Mouse (Mus musculus): ENCODE data around the gene Tdrd1. TPM values are rescaled to one million over a fixed set of nuclear protein-coding genes. Genes with fewer than 3 reads are reported as not detected.

The Tdrd1 gene
- polyA plus RNA-seq, 1 experiment = not detected

DNA sequence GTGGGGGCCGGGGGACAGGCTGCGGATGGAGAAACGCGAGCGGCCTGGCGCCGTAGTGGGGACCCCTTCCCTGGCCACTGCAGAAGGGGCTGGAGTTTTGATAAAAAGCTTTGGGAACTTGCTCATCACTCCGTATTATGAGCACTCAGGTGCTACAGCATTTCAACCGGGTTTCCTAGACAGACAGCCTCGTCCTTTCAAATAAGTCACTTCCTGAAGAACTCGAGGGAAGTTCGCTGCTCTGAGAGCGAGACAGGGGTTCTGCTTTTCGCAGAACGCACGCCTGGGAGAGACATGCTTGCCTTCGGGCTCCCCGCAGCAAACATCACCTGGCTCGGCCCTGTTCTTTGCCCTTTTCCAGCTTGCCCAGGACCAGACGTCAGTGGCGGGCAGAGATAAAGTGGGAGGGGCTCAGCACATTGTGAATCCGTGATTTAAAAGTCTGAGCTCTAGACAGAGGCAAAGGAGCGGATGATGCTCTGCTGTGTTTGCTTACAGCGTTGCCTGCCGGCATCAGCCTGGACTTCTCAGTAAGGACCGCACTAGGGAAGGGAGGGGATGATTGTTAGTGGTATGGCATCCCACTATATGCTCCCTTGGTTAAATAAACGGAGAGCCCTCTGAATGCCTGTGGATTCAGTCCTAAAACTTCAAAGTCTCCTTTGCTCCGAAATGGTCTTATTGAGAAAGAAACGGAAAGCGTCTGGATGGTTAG is 48.7 kb downstream of the Tdrd1 start:
- TF ChIP-seq GATA1 (IDR thresholded peaks at IDR 0.05; ENCODE audit: low read length) = no peak

DNA sequence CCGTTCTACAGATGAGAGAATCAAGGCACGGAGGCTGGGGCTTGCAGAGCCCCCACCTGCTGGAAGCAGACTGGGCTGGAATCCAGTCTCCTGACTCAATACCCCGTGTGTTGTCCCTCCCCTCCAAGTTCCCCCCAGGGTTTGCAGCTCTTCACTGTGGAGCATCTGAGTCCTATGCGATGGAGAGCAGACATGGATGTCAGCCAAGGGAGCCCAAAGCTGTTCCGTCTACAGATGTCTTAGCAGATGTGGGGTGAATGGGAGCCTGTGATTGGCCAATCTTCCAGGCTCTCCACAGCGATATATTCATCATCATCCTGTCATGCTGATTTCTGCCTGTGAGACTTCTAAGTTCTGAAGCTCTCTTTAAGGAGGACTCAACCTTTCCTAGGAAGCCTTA is 51.4 kb downstream of the Tdrd1 start:
- TF ChIP-seq GATA1 (IDR thresholded peaks at IDR 0.05; ENCODE audit: low read length) = no peak

DNA sequence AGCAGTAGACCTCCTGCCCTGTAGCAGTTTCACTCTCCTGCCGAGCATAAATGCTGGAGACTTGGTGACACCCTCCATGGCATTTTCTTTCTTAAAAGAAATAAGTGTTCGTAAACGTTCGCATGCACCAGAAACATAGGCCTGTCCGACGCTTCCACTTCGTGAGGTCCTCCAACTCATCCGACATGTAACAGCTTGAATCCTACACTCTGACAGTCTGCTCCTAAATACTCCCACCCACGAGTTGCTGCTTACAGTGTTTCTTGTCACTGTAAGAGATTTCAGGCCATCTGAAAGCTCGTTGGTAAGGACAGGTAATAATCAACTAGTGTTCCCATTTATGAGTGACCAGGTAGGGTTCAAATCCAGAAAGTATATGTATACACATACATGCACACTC is 61.9 kb downstream of the Tdrd1 start:
- TF ChIP-seq GATA1 (IDR thresholded peaks at IDR 0.05; ENCODE audit: low read length) = no peak

DNA sequence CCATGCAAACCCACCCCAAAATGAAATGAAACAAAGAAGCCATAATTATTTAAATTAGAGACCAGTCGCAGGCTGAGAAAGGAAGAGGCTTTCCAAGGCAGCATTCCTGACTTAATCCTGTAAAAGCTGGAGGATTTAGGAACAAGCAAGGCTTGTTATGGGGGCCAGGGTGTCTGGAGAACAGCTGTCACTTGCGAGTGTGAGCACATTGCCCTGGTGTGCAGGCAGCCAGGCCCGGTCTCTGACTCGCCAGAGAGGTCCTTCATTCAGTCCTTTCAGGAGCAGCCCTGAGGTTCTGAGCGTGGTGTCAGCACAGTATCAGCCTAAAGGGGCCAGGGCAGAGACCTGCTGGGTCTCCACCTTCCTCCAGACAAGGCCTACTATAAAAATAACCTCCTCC is 62.6 kb downstream of the Tdrd1 start:
- no peak for TF ChIP-seq GATA1 (IDR thresholded peaks at IDR 0.05; ENCODE audit: low read length)

DNA sequence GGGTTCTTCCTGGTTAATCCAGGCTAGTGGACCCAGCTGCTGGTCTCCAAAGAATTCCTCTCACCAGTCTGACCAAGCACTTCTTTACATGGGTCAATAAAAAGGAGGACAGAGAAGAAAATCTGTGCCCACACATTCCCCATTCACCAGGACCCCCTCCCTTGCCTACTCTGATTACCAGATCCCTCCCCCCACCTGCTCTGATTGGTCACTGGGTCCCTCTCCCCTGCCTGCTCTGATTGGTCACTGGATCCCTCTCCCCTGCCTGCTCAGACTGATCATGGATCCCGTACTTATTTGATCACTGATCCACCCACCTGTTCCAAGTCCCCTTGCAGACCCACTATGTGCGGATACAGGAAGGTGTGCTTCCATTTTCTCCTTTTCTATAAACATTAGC is 65.4 kb downstream of the Tdrd1 start:
- TF ChIP-seq GATA1 (IDR thresholded peaks at IDR 0.05; ENCODE audit: low read length) = no peak

DNA sequence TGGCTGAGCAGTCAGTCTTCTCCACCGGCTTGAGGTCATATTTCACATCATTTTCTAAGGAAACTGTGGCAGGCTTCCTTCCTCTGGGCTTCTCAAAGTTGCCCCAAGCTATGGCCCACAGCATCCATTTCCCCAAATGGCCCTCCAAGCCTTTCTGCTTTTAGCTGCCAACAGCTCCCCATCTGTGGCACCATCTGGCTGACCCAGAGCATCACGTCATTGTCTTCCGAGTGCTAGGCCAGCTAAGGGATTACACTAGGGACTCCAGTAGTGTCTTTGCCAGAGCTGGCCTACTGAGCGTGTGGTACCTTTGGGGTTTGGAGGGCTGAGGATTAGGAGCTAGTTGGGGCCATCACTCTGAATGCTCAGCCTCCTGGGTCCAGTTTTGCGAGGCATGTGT is 66.6 kb downstream of the Tdrd1 start:
- TF ChIP-seq GATA1 (IDR thresholded peaks at IDR 0.05; ENCODE audit: low read length) = no peak

DNA sequence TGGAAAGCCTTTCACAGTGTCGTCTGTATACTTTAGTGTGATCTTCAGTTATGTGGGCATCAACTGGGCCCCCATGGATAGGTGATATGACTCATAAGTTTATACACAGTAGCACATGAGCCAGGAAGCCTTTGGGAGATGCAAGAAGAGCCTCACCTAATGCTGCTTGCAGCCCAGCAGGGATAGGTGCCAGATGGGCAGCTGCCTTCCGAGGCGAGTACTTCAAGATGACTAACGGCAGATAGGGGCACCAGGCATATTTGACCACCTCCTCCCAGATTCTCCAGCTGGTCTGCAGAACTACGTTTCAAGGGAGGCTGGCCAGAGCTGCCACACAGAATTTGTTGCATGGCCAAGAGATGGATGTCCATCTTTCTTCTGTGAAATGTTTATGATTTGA is 67.3 kb downstream of the Tdrd1 start:
- no peak for TF ChIP-seq GATA1 (IDR thresholded peaks at IDR 0.05; ENCODE audit: low read length)

DNA sequence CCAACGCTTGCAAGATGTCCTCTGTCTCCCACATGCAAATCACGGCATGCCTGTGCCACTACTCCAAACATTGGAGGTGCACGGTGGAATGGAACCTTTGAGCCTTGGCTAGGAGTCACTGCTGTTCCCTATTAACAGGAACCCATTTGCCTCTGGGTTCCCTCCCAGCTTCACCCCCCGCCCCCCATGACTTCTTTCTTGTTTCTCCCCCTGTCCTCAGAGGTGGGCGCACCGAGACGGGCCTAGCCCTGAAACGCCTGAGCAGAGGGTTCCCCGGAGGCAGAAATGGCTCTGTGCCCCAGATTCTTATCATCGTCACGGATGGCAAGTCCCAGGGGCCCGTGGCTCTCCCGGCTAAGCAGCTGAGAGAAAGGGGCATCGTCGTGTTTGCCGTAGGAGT is 71.6 kb downstream of the Tdrd1 start:
- TF ChIP-seq GATA1 (IDR thresholded peaks at IDR 0.05; ENCODE audit: low read length) = no peak

DNA sequence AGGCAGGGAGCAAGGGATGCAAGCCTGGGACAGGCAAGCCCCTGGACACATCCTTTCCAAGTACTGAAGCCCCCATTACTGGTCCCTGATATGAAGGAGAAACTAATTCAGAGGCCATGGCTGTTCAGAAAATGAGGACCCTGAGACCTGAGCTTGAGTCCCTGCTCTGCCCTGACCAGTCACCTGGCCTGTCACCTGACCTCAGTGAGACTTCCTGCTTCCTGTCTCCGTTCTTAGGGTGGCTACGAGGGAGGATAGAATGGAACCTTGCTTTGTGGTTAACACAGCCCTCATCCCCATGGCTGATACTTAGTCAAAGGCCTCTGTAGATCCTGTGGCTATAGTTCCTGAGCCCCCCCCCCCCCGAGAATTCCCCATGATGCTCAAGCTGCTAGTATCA is 78.1 kb downstream of the Tdrd1 start:
- TF ChIP-seq GATA1 (IDR thresholded peaks at IDR 0.05; ENCODE audit: low read length) = no peak

DNA sequence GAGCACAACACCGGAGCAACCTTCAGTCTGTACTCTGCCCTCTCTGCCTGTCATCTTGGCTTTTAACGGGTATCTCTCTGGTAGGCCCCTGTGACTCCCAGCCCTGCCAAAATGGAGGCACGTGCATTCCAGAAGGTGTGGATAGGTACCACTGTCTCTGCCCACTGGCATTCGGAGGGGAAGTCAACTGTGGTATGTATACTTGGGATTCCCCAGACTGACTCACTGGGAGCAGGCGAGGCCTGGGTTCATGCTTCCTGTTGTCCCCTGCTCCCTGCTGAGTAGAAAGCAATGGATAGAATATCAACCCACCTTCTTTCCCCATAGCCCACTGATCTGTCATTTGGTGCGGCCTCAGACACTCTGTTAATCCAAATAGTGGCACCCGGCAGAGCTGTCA is 79.4 kb downstream of the Tdrd1 start:
- no peak for TF ChIP-seq GATA1 (IDR thresholded peaks at IDR 0.05; ENCODE audit: low read length)

DNA sequence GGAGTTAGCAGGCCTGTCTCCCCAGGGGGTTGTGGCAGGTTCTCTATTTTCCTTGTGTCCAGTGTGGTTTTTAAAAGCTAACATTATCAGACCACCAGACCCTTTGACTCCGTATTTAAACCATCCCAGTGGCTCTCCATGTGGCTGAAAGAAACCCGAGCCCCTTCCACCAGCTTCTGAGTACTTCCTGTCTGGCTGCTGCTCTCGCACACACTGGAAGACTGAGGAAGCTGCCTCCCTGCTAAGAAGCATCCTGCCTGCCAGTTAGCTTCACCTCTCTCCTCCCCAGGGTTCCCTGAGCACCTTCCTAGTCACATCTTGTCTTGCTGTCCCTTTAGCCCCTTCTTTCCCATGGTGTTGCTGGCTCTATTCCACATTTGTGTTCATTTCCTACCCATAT is 81.8 kb downstream of the Tdrd1 start:
- TF ChIP-seq GATA1 (IDR thresholded peaks at IDR 0.05; ENCODE audit: low read length) = no peak

DNA sequence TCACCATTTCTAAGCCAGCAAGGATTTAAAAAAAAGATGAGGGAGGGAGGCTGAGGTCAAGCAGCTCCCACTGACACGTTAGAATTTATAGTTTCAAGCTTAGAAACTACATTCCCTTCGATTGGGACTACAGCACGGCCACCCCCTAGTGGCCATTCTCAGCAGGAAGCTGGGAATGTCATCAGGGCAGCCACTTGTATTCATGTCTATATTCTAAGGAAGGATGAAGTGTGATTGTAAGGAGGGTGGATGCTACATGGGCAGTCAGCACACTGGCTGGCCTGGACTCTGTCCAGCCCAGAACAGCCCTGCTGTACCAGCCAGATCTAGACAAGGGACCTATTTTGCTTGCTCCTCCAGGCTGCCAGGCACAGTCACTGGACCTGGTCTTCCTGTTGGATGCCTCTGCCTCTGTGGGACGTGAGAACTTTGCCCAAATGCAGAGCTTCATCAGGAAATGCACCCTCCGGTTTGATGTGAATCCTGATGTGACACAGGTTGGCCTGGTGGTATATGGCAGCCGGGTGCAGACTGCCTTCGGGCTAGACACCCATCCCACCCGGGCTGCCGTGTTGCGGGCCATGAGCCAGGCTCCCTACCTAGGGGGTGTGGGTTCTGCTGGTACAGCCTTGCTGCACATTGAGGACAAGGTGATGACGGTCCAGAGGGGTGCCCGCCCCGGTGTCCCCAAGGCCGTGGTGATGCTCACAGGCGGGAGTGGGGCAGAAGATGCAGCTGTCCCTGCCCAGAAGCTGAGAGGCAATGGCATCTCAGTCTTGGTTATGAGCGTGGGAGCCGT is 82.7 kb downstream of the Tdrd1 start:
- TF ChIP-seq GATA1 (IDR thresholded peaks at IDR 0.05; ENCODE audit: low read length) = no peak

DNA sequence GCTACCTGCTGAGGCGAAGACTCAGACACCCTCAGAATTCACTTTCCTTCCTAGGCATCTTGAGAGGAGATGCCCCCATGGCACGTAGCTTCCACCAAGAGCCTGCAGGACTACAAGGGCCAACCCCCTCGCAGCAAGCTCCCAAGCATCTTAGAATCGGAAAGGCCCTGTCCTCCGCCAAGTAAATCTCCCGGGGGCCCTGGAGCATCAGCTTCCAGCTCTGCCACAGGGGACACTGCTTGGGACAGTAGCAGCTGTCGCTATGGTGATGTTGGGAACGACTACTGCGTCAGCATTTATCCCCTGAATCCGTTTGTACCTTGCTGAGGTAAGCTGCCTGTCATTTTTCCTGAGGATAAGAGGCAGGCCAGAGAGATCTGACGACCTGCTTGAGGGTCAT is 84.6 kb downstream of the Tdrd1 start:
- no peak for TF ChIP-seq GATA1 (IDR thresholded peaks at IDR 0.05; ENCODE audit: low read length)

DNA sequence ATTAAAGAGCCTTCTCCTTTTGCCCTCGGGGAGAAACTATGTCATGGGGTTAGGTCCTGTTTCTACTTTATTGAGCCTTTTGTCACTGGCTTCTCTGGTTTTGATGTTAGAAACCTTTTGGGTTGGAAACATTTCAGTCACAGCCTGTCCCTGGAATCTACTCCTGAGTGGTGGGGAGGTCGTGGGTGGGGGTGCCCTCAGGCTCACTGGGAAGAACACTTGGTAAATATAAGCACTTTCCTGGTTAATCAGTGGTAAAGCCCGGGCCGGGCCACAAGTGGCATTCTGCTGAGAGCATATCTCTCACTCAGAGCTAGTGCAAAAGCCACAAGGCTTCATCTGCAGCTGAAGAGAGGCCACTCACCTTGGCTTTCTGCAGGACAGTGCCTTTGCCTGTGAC is 87.8 kb downstream of the Tdrd1 start:
- TF ChIP-seq GATA1 (IDR thresholded peaks at IDR 0.05; ENCODE audit: low read length) = no peak

DNA sequence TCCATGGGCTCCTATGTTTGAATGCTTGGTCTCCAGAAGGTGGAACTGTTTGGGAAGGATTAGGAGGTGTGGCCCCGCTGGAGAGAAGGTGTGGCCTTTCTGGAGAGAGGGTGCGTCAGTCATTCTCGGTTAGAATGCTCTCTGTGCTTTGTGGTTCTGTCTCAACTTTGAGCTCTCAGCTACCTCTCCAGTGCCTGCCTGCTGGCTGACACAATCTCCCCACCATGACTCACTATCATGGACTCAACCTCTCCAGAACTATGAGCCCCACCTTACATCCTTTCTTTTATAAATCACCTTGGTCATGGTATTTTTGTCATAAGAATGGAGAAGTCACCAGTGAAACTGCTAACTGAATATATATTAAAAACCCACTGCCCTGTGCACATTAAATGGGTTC is 88.6 kb downstream of the Tdrd1 start:
- no peak for TF ChIP-seq GATA1 (IDR thresholded peaks at IDR 0.05; ENCODE audit: low read length)

DNA sequence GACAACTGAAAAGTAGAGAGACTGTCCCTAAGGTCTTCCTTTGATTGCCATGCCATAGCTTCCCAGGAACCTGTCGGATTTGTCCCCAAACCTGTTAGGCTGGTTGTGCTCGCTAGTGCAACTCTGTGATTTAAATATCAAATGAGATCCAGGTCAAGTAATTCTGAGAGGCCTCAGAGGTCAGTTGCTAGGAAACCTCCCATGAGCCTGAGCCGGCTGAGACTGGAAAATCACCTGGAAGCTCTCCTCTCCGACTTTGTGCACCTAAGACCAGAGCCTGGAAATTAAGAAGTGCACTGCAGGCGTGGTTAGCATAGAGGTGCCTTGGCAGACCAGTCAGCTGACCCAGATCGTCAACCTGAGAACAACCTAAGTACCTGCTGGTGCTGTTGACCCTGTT is 89.1 kb downstream of the Tdrd1 start:
- no peak for TF ChIP-seq GATA1 (IDR thresholded peaks at IDR 0.05; ENCODE audit: low read length)

Other genes starting within 250 kb of the Tdrd1 start
- gene Adrb1, start 104.0 kb upstream of the Tdrd1 start, polyA plus RNA-seq (2012) = not detected in 2 replicates
- 1.4 and 2.1 TPM in 2 replicates for gene Ccdc186, start 4.0 kb upstream of the Tdrd1 start, polyA plus RNA-seq (2012)
- not detected in 2 replicates for gene Vwa2, start 48.0 kb downstream of the Tdrd1 start, polyA plus RNA-seq (2012)
- not detected in 2 replicates for gene Afap1l2, start 182.0 kb downstream of the Tdrd1 start, polyA plus RNA-seq (2012)

Measured in G1E-ER4 (cell line).